Mouse (Mus musculus) layer of hippocampus, adult 2 months (tissue): ENCODE data around the gene Fgfr3. TPM values are rescaled to one million over a fixed set of nuclear protein-coding genes. Genes with fewer than 3 reads are reported as not detected.

Source experiments
- DNase-seq, 2 experiments: peaks; one replicate each; pipeline ENCODE4 v3.0.0; 2022; ENCODE audit warnings: low spot score in 2 of 2
- H3K27ac ChIP-seq: fragments of 200-600 bp; 2 replicates; pipeline ENCODE4 v1.8.1; 2022
- H3K4me3 ChIP-seq: fragments of 200-600 bp; 2 replicates; pipeline ENCODE4 v1.8.1; 2022; ENCODE audit warnings: mild to moderate bottlenecking
- CTCF ChIP-seq: fragments of 200-600 bp; conservative IDR thresholded peaks from 2 replicates; pipeline ENCODE4 v1.8.1; 2022; ENCODE audit warnings: antibody characterized with exemption, mild to moderate bottlenecking, moderate library complexity
- total RNA-seq, 2 experiments: library from RNA; stranded (reverse); gene quantifications; 2 replicates each; pipeline ENCODE4 v1.2.3; 2021

The Fgfr3 gene
- total RNA-seq, 2 experiments from 2014 or later = 137 to 139 TPM

DNA sequence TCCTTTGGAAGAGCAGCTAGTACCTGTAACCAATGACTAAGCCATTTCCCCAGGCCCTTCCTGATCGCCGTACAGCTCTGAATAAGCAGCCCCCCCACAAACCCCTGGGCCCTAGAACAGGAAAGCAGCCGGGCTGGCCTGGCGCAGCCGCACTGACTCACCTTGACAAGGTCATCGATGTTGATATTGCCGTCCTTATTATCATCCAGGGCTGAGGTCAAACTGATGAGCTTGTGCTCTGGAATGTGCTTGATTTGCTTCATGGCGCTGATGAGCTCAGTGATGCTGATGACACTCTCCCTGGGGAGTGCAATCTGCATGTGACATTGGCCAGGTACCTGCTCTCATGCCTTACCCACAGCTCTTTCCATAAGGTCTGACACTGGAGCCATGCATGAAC lies 22.0 kb downstream of the Fgfr3 start:
- TF ChIP-seq CTCF = no peak
- Histone ChIP-seq H3K4me3 (no peak overlapping the region), H3K27ac (no peak overlapping the region)
- no peak for DNase-seq

DNA sequence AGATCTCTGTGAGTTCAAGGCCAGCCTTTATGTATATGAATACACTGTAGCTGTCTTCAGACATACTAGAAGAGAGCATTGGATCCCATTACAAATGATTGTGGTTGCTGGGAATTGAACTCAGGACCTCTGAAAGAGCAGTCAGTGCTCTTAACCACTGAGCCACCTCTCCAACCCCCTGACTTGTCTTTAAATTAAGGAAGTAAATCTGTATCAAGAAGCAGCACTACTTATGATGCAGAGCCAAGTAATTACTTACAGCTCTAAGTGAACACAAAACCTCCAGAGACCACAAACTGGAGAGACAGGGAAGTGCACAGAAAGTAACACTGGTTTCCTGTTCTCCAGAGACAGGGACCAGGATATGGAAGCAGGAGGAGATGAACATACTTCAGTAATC lies 55.7 kb downstream of the Fgfr3 start:
- Histone ChIP-seq H3K4me3 (no peak overlapping the region), H3K27ac (no peak overlapping the region)
- TF ChIP-seq CTCF = no peak
- DNase-seq = no peak

DNA sequence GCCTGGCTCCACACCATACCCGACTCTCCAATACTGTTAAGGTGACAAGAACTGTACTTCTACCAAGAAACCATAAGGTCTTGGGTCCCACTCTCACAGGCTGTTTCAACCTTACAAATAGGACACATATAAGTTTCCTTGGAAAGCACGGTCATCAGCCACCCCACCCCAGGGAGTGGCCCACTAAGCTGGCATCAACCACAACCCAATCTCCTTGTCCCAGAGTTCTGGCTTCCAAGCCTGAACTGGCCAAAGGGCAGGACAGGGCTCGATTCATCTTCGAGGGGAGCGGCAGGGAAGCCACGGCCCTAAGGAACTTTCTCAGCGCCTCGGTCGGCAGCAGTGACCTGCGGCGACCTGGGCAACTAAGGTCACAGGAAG lies 60.5 kb downstream of the Fgfr3 start:
- Histone ChIP-seq H3K4me3 (peak overlapping the region; percentile 94), H3K27ac (peak overlapping the region; percentile 91)
- DNase-seq = no peak
- TF ChIP-seq CTCF = no peak

DNA sequence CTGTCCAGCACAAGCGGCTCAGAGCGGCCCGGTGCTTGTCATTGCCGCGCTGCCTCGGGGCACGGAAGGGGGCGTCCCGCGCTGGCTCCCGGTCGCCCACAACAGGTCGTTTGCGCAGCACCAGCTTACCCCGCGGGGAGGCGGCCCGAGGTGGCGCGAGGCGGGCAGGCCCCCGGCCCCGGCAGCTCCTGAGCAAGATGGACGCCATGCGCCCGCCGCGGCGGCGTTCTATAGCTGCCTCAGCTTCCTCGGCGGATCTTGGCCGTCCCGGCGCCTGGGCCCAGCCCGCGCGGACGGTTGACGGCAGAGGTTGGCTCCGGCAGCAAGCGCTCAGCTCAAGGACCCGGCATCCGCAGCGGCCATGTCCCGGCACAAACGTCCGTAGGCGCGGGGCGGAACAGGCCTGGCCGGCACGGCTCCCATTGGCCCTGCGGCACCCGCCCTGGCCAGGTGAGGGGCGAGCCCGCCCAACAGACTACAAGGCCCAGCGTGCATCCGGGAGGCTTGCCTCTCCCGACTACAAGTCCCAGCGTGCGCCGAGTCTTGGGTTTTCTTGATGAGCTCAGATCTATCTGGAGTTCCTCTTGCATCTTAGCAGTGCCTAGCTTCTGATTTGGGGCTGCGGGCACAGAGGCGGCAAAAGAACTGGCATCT lies 61.0 kb downstream of the Fgfr3 start, which contains the start of gene Letm1:
Gene Letm1 (minus strand): TSS at position 473 of the 654 bp plus-strand sequence.
- peak; percentile 94 to 97 for DNase-seq
- Histone ChIP-seq H3K4me3 (peak within 1 kb of the TSS; percentile 94), H3K27ac (peak within 1 kb of the TSS; percentile 91)
- TF ChIP-seq CTCF = peak; percentile 35

DNA sequence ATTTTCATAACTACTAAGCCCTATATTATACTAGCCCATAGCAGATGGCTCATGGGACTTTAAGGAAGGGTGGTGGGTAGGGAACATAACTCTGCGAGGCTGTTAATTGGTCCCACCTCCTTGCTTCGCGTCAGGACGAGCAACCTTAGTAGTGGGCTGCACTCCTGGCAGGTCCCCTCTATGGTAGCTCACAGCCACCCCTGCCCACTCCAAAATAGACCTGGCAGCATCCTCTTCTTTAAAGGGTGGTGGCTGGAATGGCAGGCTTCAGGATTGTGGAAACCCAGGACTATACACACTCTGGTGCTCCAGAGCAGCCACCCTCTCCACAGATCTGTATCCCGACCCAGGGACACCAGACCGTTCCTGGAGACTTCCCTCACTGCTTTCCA lies 61.5 kb downstream of the Fgfr3 start:
- no peak for TF ChIP-seq CTCF
- peak overlapping the region; percentile 94 for H3K4me3 ChIP-seq
- H3K27ac ChIP-seq = peak overlapping the region; percentile 91
- DNase-seq = no peak

Other genes starting within 250 kb of the Fgfr3 start
- gene Fam53a, start 92.0 kb upstream of the Fgfr3 start, total RNA-seq = 10 to 100 TPM; 25.2 to 29.5 TPM
- under 1 TPM; 0.90 to 0.98 TPM for gene Gm9903, start 91.7 kb upstream of the Fgfr3 start, total RNA-seq
- gene Slbp, start 69.1 kb upstream of the Fgfr3 start, total RNA-seq = 10 to 100 TPM; 20.5 to 21.5 TPM
- 1 to 10 TPM; 5.7 to 7.9 TPM for gene Tacc3, start 63.5 kb upstream of the Fgfr3 start, total RNA-seq
- gene Tmem129, start 63.3 kb upstream of the Fgfr3 start, total RNA-seq = 10 to 100 TPM; 24.0 to 25.2 TPM
- 100 to 1,000 TPM in 1 of 2 experiments, 10 to 100 TPM in 1; 99.8 to 108 TPM for gene Letm1, start 61.1 kb downstream of the Fgfr3 start, total RNA-seq
- gene Nsd2, start 99.1 kb downstream of the Fgfr3 start, total RNA-seq = 100 to 1,000 TPM; 123 to 133 TPM
- 10 to 100 TPM; 19.5 to 22.5 TPM for gene Nelfa, start 214.7 kb downstream of the Fgfr3 start, total RNA-seq